Mouse (Mus musculus) cerebellum, postnatal 36 days (tissue): Measurements from ENCODE around the gene Spg7.

ENCODE experiments used
- DNase-seq, 2 experiments: peaks; one replicate each; pipeline ENCODE4 v3.0.0; 2021 to 2022; ENCODE audit warnings: mixed read lengths in 2 of 2

Spg7 gene

DNA sequence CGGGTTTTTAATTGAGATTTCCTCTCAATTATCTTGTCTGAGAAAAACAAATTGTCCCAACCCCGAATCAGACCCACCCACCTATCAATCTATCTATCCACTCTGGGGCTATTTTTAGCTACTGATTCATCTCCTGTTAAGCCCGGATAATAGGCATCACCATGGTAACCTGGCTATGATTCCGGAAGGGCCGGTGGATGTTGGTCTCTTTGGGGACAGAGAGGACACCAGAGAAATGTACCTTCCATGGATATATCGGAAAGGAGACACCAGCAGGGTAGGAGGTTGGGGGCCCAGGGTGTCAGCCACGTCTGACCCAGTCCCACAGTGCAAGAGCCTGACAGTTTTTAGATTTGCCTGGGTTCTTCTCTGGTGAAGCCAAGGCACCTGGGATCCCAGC, 72.7 kb downstream of the Spg7 start:
- no peak for DNase-seq

GRCm38 (mm10) chr8:123135806-123136205, 73.1 kb downstream of the Spg7 start:
- DNase-seq, result no peak

- no peak for DNase-seq
Observed at GRCm38 (mm10) chr8:123136287-123136686, 73.5 kb downstream of the Spg7 start.

- no peak for DNase-seq
Observed at GRCm38 (mm10) chr8:123137645-123138077, 74.9 kb downstream of the Spg7 start.

DNA sequence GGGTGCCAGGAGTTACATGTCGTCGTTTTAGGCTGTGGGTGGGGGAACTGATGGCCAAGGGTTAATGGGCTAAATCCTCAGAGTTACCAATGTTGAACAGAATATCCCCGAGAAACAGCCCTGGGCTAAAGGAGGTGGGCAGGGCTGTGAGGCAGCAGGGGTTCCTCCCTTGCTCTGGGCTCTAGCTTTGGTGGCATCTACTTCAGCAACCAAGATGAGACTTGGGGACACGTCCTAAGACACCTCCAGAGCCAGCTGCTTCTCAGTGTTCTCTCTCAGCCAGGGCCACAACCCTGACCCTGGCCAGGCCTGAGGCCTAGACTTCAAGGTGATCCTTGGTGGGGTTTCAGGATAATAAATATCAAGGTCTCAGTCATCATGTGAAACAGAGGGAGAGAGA, 76.0 kb downstream of the Spg7 start:
- no peak for DNase-seq

GRCm38 (mm10) chr8:123141741-123142462, 79.2 kb downstream of the Spg7 start:
- DNase-seq, result peak; percentile 67 to 86

DNA sequence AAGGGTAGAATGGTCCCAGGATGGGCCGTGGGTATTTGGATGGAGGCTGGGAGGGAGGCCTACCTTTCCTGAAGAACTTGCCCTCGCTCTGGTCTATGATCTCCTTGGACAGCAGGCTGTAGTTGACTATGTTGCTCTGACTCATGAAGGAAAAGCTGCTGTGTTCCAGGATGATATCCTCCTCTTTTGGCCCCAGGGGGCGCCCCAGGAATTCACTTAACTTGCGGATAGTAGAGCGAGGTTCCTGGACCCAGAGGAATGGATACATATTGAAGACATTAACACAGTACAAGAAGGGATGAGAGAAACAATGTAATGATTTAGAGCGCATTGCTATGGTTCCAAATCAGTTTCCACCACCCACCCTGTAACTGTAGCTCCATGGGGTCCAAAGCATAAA, 82.5 kb downstream of the Spg7 start:
- DNase-seq, result no peak

- DNase-seq, result no peak
Observed at GRCm38 (mm10) chr8:123146390-123146789, 83.6 kb downstream of the Spg7 start.
